Mouse (Mus musculus) mouse embryonic stem cell (cell line): Measurements from ENCODE around the gene Ccdc188.

ENCODE experiments used
- in situ Hi-C, 2 experiments: fragments of 300-500 bp; cut with MboI; formaldehyde crosslinking; loops; 1 replicate in 1 of 2; 3 replicates in 1 of 2; pipeline ENCODE4 v1.14.3; 2019 to 2020; ENCODE audit warnings: low sequenced_read_pairs in 2 of 2, low pct_unique_long_range_greater_than_20kb in 1 of 2, mixed read lengths in 1 of 2; ENCODE audit not compliant: unreplicated experiment in 1 of 2

Ccdc188 gene

GRCm38 (mm10) chr16:18198365-18199098, 19.1 kb upstream of the Ccdc188 start:
- in situ Hi-C loops, result no loop called here

- in situ Hi-C loops, result no loop called here
Observed at GRCm38 (mm10) chr16:18200062-18200461, 17.6 kb upstream of the Ccdc188 start.

- in situ Hi-C loops, result no loop called here
Observed at GRCm38 (mm10) chr16:18201620-18202019, 16.1 kb upstream of the Ccdc188 start.

- in situ Hi-C loops, result no loop called here
Observed at GRCm38 (mm10) chr16:18202061-18202460, 15.6 kb upstream of the Ccdc188 start.

- in situ Hi-C loops, result no loop called here
Observed at GRCm38 (mm10) chr16:18203430-18204091, 14.1 kb upstream of the Ccdc188 start.

GRCm38 (mm10) chr16:18210701-18211416, 6.8 kb upstream of the Ccdc188 start:
- in situ Hi-C loops, result loop anchor here (5.0 to 10.0 kb wide), 5 partner anchors 34 to 296 kb away; partner anchors contain the start of genes Ess2 (in 1 of the 2) and Gsc2 (in 1 of the 2)

- in situ Hi-C loops, result loop anchor here (5.0 to 10.0 kb wide), 5 partner anchors 34 to 297 kb away; partner anchors contain the start of genes Ess2 (in 1 of the 2) and Gsc2 (in 1 of the 2)
Observed at GRCm38 (mm10) chr16:18211417-18212171, 6.1 kb upstream of the Ccdc188 start.

GRCm38 (mm10) chr16:18213689-18214088, 4.0 kb upstream of the Ccdc188 start:
- in situ Hi-C loops, result loop anchor here (5.0 to 10.0 kb wide), 5 partner anchors 36 to 299 kb away; partner anchors contain the start of genes Ess2 (in 1 of the 2) and Gsc2 (in 1 of the 2)

- in situ Hi-C loops, result loop anchor here (5.0 to 10.0 kb wide), 5 partner anchors 38 to 300 kb away; partner anchors contain the start of genes Ess2 (in 1 of the 2) and Gsc2 (in 1 of the 2)
Observed at GRCm38 (mm10) chr16:18214858-18215257, 2.8 kb upstream of the Ccdc188 start.

- in situ Hi-C loops, result loop anchor here (10.0 kb wide), 2 partner anchors 54 to 304 kb away; partner anchors contain the start of genes Ess2 (in 1 of the 2) and Gsc2 (in 1 of the 2)
Observed at GRCm38 (mm10) chr16:18218580-18218996, 909 bp downstream of the Ccdc188 start.

- in situ Hi-C loops, result no loop called here
Observed at GRCm38 (mm10) chr16:18220001-18220400, 2.3 kb downstream of the Ccdc188 start.

GRCm38 (mm10) chr16:18220856-18221542, 3.3 kb downstream of the Ccdc188 start:
- in situ Hi-C loops, result no loop called here

- in situ Hi-C loops, result no loop called here
Observed at GRCm38 (mm10) chr16:18221543-18221898, 3.8 kb downstream of the Ccdc188 start.

- in situ Hi-C loops, result no loop called here
Observed at GRCm38 (mm10) chr16:18222188-18222587, 4.5 kb downstream of the Ccdc188 start.

GRCm38 (mm10) chr16:18227187-18227586, 9.5 kb downstream of the Ccdc188 start:
- in situ Hi-C loops, result no loop called here

GRCm38 (mm10) chr16:18227897-18228422, 10.3 kb downstream of the Ccdc188 start:
- in situ Hi-C loops, result no loop called here

- in situ Hi-C loops, result no loop called here
Observed at GRCm38 (mm10) chr16:18228856-18229255, 11.2 kb downstream of the Ccdc188 start.
